Mouse (Mus musculus) MEL (cell line): ENCODE measurements at regions not wholly inside any gene's neighbourhood (a gene's known extent, or its start where the extent isn't known, plus 50 kb on each side); places are given as distances from the start of the nearest gene placed in this dataset.

ENCODE experiments used
- DNase-seq: peaks from one replicate; pipeline ENCODE4 v3.0.0; 2011; ENCODE audit warnings: low read depth, low spot score
- H3K27ac ChIP-seq: 2 replicates; pipeline ENCODE4 v1.5.1; 2012; ENCODE audit warnings: low read depth, mild to moderate bottlenecking, control low read depth, low read length, moderate library complexity; ENCODE audit not compliant: control insufficient read depth
- H3K27me3 ChIP-seq, 2 experiments: fragments of 150-350 bp in 1 of 2; sonication (generic) in 1 of 2; 2 replicates each; pipeline ENCODE4 v1.6.1; 2012; ENCODE audit warnings: low read length in 2 of 2, mild to moderate bottlenecking in 2 of 2, improper control_type of control experiment in 1 of 2, moderate library complexity in 1 of 2; ENCODE audit not compliant: insufficient read depth in 2 of 2, control insufficient read depth in 1 of 2
- H3K36me3 ChIP-seq, 2 experiments: 2 replicates each; pipeline ENCODE4 v1.6.1; 2012 to 2014; ENCODE audit warnings: low read length in 2 of 2, improper control_type of control experiment in 1 of 2, inconsistent platforms in 1 of 2, mild to moderate bottlenecking in 1 of 2; ENCODE audit not compliant: insufficient read depth in 2 of 2, control insufficient read depth in 1 of 2
- H3K4me1 ChIP-seq, 2 experiments: fragments of 150-350 bp in 1 of 2; sonication (generic) in 1 of 2; 2 replicates each; pipeline ENCODE4 v1.6.1; 2012; ENCODE audit warnings: low read length in 2 of 2, improper control_type of control experiment in 1 of 2, mild to moderate bottlenecking in 1 of 2; ENCODE audit not compliant: insufficient read depth in 2 of 2, control insufficient read depth in 1 of 2
- H3K4me3 ChIP-seq, 2 experiments: fragments of 150-350 bp in 1 of 2; sonication (generic) in 1 of 2; 2 replicates each; pipeline ENCODE4 v1.5.1; 2012; ENCODE audit warnings: low read depth in 2 of 2, low read length in 2 of 2, mild to moderate bottlenecking in 2 of 2, moderate library complexity in 2 of 2, control low read depth in 1 of 2, improper control_type of control experiment in 1 of 2; ENCODE audit not compliant: control insufficient read depth in 1 of 2, insufficient read depth in 1 of 2
- H3K79me2 ChIP-seq: 2 replicates; pipeline ENCODE4 v1.6.1; 2012; ENCODE audit warnings: mild to moderate bottlenecking, low read length, moderate library complexity; ENCODE audit not compliant: control insufficient read depth, poor library complexity, insufficient read depth
- H3K9ac ChIP-seq: 2 replicates; pipeline ENCODE4 v1.6.1; 2012; ENCODE audit warnings: low read depth, mild to moderate bottlenecking, control low read depth, low read length, moderate library complexity; ENCODE audit not compliant: control insufficient read depth, poor library complexity, severe bottlenecking
- H3K9me3 ChIP-seq: fragments of 150-350 bp; sonication (generic); replicated peaks from 2 replicates; pipeline ENCODE4 v1.6.1; 2012; ENCODE audit warnings: mild to moderate bottlenecking, low read length, improper control_type of control experiment, moderate library complexity; ENCODE audit not compliant: insufficient read depth
- CTCF ChIP-seq, 3 experiments: IDR thresholded peaks in 2 of 3; conservative IDR thresholded peaks in 1 of 3; 2 replicates each; pipeline ENCODE4 v1.5.1; 2011 to 2012; ENCODE audit warnings: low read length in 3 of 3, low read depth in 2 of 3, mild to moderate bottlenecking in 2 of 3, improper control_type of control experiment in 1 of 3, inconsistent platforms in 1 of 3, mixed read lengths in 1 of 3, moderate library complexity in 1 of 3; ENCODE audit not compliant: control insufficient read depth in 1 of 3, insufficient read depth in 1 of 3, poor library complexity in 1 of 3, severe bottlenecking in 1 of 3
- E2F4 ChIP-seq: IDR thresholded peaks from 2 replicates; pipeline ENCODE4 v1.6.1; 2011; ENCODE audit warnings: low read depth, low read length, improper control_type of control experiment, borderline replicate concordance
- ELF1 ChIP-seq: IDR thresholded peaks from 2 replicates; pipeline ENCODE4 v1.6.1; 2014; ENCODE audit warnings: low read depth, mild to moderate bottlenecking, inconsistent platforms, low read length, improper control_type of control experiment, moderate library complexity
- EP300 ChIP-seq, 2 experiments: IDR thresholded peaks; 2 replicates each; pipeline ENCODE4 v1.6.1; 2011; ENCODE audit warnings: improper control_type of control experiment in 2 of 2, low read length in 2 of 2, low read depth in 1 of 2, mild to moderate bottlenecking in 1 of 2
- ETS1 ChIP-seq: IDR thresholded peaks from 2 replicates; pipeline ENCODE4 v1.6.1; 2012; ENCODE audit warnings: low read depth, mild to moderate bottlenecking, inconsistent platforms, low read length, improper control_type of control experiment, moderate library complexity
- GABPA ChIP-seq: IDR thresholded peaks from 2 replicates; pipeline ENCODE4 v1.6.1; 2012; ENCODE audit warnings: low read depth, mild to moderate bottlenecking, inconsistent platforms, low read length, improper control_type of control experiment, moderate library complexity
- HCFC1 ChIP-seq: IDR thresholded peaks from 2 replicates; pipeline ENCODE4 v1.6.1; 2012; ENCODE audit warnings: low read depth, mild to moderate bottlenecking, inconsistent platforms, low read length, improper control_type of control experiment, moderate library complexity
- MAZ ChIP-seq: IDR thresholded peaks from 2 replicates; pipeline ENCODE4 v1.6.1; 2012; ENCODE audit warnings: low read depth, mild to moderate bottlenecking, inconsistent platforms, low read length, improper control_type of control experiment
- MEF2A ChIP-seq: IDR thresholded peaks from 2 replicates; pipeline ENCODE4 v1.6.1; 2014; ENCODE audit warnings: low read depth, mild to moderate bottlenecking, inconsistent platforms, low read length, improper control_type of control experiment; ENCODE audit not compliant: poor library complexity, insufficient replicate concordance, severe bottlenecking; ENCODE audit errors: extremely low read depth
- MXI1 ChIP-seq: IDR thresholded peaks from 2 replicates; pipeline ENCODE4 v1.6.1; 2011; ENCODE audit warnings: mild to moderate bottlenecking, low read depth, low read length, improper control_type of control experiment
- NRF1 ChIP-seq: IDR thresholded peaks from 2 replicates; pipeline ENCODE4 v1.6.1; 2014; ENCODE audit warnings: low read depth, mild to moderate bottlenecking, inconsistent platforms, low read length, improper control_type of control experiment, moderate library complexity; ENCODE audit not compliant: poor library complexity, insufficient read depth, severe bottlenecking
- POLR2AphosphoS5 ChIP-seq: IDR thresholded peaks from 2 replicates; pipeline ENCODE4 v1.6.1; 2012; ENCODE audit warnings: low read depth, borderline replicate concordance, mild to moderate bottlenecking, inconsistent platforms, low read length, moderate library complexity, mixed read lengths
- RAD21 ChIP-seq: IDR thresholded peaks from 2 replicates; pipeline ENCODE4 v1.6.1; 2011; ENCODE audit warnings: mild to moderate bottlenecking, low read depth, low read length, improper control_type of control experiment
- SIN3A ChIP-seq: IDR thresholded peaks from 2 replicates; pipeline ENCODE4 v1.6.1; 2012; ENCODE audit warnings: low read length, improper control_type of control experiment, inconsistent platforms
- USF1 ChIP-seq: IDR thresholded peaks from 2 replicates; pipeline ENCODE4 v1.6.1; 2014; ENCODE audit warnings: low read depth, mild to moderate bottlenecking, inconsistent platforms, low read length, improper control_type of control experiment, moderate library complexity
- ZC3H11A ChIP-seq: IDR thresholded peaks from 2 replicates; pipeline ENCODE4 v1.6.1; 2012; ENCODE audit warnings: low read depth, mild to moderate bottlenecking, inconsistent platforms, low read length, improper control_type of control experiment
- ZKSCAN1 ChIP-seq: IDR thresholded peaks from 2 replicates; pipeline ENCODE4 v1.6.1; 2012; ENCODE audit warnings: low read depth, mild to moderate bottlenecking, inconsistent platforms, low read length, improper control_type of control experiment, moderate library complexity
- ZMIZ1 ChIP-seq: IDR thresholded peaks from 2 replicates; pipeline ENCODE4 v1.6.1; 2012; ENCODE audit warnings: low read depth, mild to moderate bottlenecking, inconsistent platforms, low read length, improper control_type of control experiment, moderate library complexity

GRCm38 (mm10) chr17:15208808-15209173, 167.5 kb upstream of the Gm3448 start:
- DNase-seq, result no peak
- TF ChIP-seq ETS1 (no peak), ZMIZ1 (no peak), MXI1 (no peak), MAZ (no peak), GABPA (no peak), ZC3H11A (no peak), SIN3A (no peak), EP300 (IDR thresholded peaks at IDR 0.05; ENCODE audit: low read depth in 1 of 2, low read length in 2 of 2) (no peak), ELF1 (no peak), NRF1 (no peak), CTCF (IDR thresholded peaks at IDR 0.05 in 2 of 3, conservative IDR thresholded peaks at IDR 0.05 in 1 of 3; ENCODE audit: control insufficient read depth in 1 of 3, insufficient read depth in 1 of 3, low read depth in 2 of 3, low read length in 3 of 3, poor library complexity in 1 of 3, severe bottlenecking in 1 of 3) (no peak), POLR2AphosphoS5 (no peak), E2F4 (no peak), HCFC1 (no peak), MEF2A (no peak), ZKSCAN1 (no peak)
- Histone ChIP-seq H3K79me2 (no peaks in the 10 kb centered on the region), H3K9ac (no peak overlapping the region), H3K27ac (no peak overlapping the region), H3K4me1 (no peaks in the 10 kb centered on the region), H3K9me3 (no peaks in the 10 kb centered on the region), H3K27me3 (no peaks in the 10 kb centered on the region; a peak in 1 of 4 replicates), H3K36me3 (no peaks in the 10 kb centered on the region), H3K4me3 (no peak overlapping the region)

- Histone ChIP-seq H3K4me1 (no peaks in the 10 kb centered on the region), H3K27me3 (no peaks in the 10 kb centered on the region; a peak in 1 of 4 replicates), H3K27ac (no peak overlapping the region), H3K9ac (no peak overlapping the region), H3K9me3 (no peaks in the 10 kb centered on the region), H3K36me3 (no peaks in the 10 kb centered on the region), H3K4me3 (no peak overlapping the region), H3K79me2 (no peaks in the 10 kb centered on the region)
- DNase-seq, result no peak
- TF ChIP-seq USF1, result peak; percentile 22; the same call in 1 of the 2 replicates
- TF ChIP-seq ELF1, result no peak
- no peak for TF ChIP-seq RAD21
- TF ChIP-seq E2F4, result no peak
- no peak for TF ChIP-seq ZC3H11A
- no peak for TF ChIP-seq MAZ
Measured at GRCm38 (mm10) chr17:15208030-15208807, 166.9 kb upstream of the Gm3448 start.
